Mouse (Mus musculus) lung, postnatal 0 days (tissue): ENCODE data around the gene Man1b1. TPM values are rescaled to one million over a fixed set of nuclear protein-coding genes. Genes with fewer than 3 reads are reported as not detected.
A peak's percentile ranks its signal among the peaks of the same experiment; 100 is the strongest.

ENCODE experiments used
- ATAC-seq: fragments of 200-750 bp; cut with Nextera tagmentation; 2 replicates; pipeline ENCODE4 v1.8.0; 2017; ENCODE audit warnings: moderate library complexity
- DNase-seq: peaks from one replicate; pipeline ENCODE4 v3.0.0-alpha.2; 2016; ENCODE audit warnings: low spot score
- H3K27ac ChIP-seq: fragments of 300-500 bp; sonication (generic); 2 replicates; pipeline ENCODE4 v1.5.1; 2014; ENCODE audit warnings: antibody characterized with exemption, mild to moderate bottlenecking, low read length, mixed read lengths
- H3K27me3 ChIP-seq: fragments of 300-500 bp; sonication (generic); replicated peaks from 2 replicates; pipeline ENCODE4 v1.6.1; 2014; ENCODE audit warnings: low read length, mixed read lengths; ENCODE audit not compliant: insufficient read depth
- H3K36me3 ChIP-seq: fragments of 300-500 bp; sonication (generic); 2 replicates; pipeline ENCODE4 v1.6.1; 2014; ENCODE audit warnings: low read length, mixed read lengths; ENCODE audit not compliant: insufficient read depth
- H3K4me1 ChIP-seq: fragments of 300-500 bp; sonication (generic); 2 replicates; pipeline ENCODE4 v1.6.1; 2014; ENCODE audit warnings: antibody characterized with exemption, low read depth, low read length, mixed read lengths; ENCODE audit not compliant: insufficient read depth
- H3K4me2 ChIP-seq: fragments of 300-500 bp; sonication (generic); replicated peaks from 2 replicates; pipeline ENCODE4 v1.6.1; 2014; ENCODE audit warnings: low read depth, mild to moderate bottlenecking, low read length, moderate library complexity, mixed read lengths
- H3K4me3 ChIP-seq: fragments of 300-500 bp; sonication (generic); 2 replicates; pipeline ENCODE4 v1.5.1; 2014; ENCODE audit warnings: low read depth, low read length
- H3K9ac ChIP-seq: fragments of 300-500 bp; sonication (generic); replicated peaks from 2 replicates; pipeline ENCODE4 v1.6.1; 2014; ENCODE audit warnings: low read depth, mild to moderate bottlenecking
- H3K9me3 ChIP-seq: fragments of 300-500 bp; sonication (generic); 2 replicates; pipeline ENCODE4 v1.6.1; 2016; ENCODE audit warnings: low read length, mixed read lengths
- CTCF ChIP-seq: IDR thresholded peaks from 2 replicates; pipeline ENCODE4 v1.5.1; 2016; ENCODE audit warnings: antibody characterized with exemption, mild to moderate bottlenecking
- EP300 ChIP-seq: IDR thresholded peaks from 2 replicates; pipeline ENCODE4 v1.6.1; 2016; ENCODE audit warnings: antibody characterized with exemption, mild to moderate bottlenecking, control low read depth
- WGBS: fragments of 180-500 bp; shearing (Covaris S2); extraction: QIAGEN DNeasy Blood & Tissue Kit; methylation state at CpG from one replicate; pipeline ENCODE4 v1.1.7; 2014; 5-methylcytosine and 5-hydroxymethylcytosine counted together
- polyA plus RNA-seq: library from polyadenylated mRNA; unstranded; fragments of >200 nt; fragmentation: Nextera tagmentation; extraction: Ambion mirVana; gene quantifications from 2 replicates; pipeline ENCODE4 v1.2.1, GENCODE M21; 2015

Gene Man1b1
- polyA plus RNA-seq, 1 experiment from 2014 or later, result 36.8 TPM

- Histone ChIP-seq H3K9me3 (no peaks in the 10 kb centered on the region), H3K27me3 (no peaks in the 10 kb centered on the region), H3K4me1 (peaks cover 8% of the 10 kb centered on the region), H3K36me3 (peaks cover 12% of the 10 kb centered on the region), H3K27ac (0 out of 2 replicates have a peak overlapping the region, but pooled peaks have one; percentile 73), H3K4me3 (peak overlapping the region; percentile 94; the same call in 1 of the 2 replicates), H3K4me2 (peak overlapping the region; percentile 91), H3K9ac (peak overlapping the region; percentile 84)
- TF ChIP-seq CTCF (no peak), EP300 (no peak)
- WGBS, result 83% methylated on average over 2 of the region's 2 CpGs
- DNase-seq, result no peak
- ATAC-seq, result no peak
Observed at GRCm38 (mm10) chr2:25333569-25333968, 1.4 kb downstream of the Man1b1 start.

- 84% methylated on average over 6 of the region's 6 CpGs for WGBS
- no peak overlapping the region for H3K9ac ChIP-seq
- TF ChIP-seq CTCF (no peak), EP300 (no peak)
- H3K4me1 ChIP-seq, result peaks cover 4% of the 10 kb centered on the region
- no peaks in the 10 kb centered on the region for H3K9me3 ChIP-seq
- DNase-seq (no peak), ATAC-seq (no peak)
- no peak overlapping the region for H3K4me2 ChIP-seq
- no peak overlapping the region for H3K27ac ChIP-seq
- H3K36me3 ChIP-seq, result peaks cover 19% of the 10 kb centered on the region
- H3K4me3 ChIP-seq, result no peak overlapping the region
- H3K27me3 ChIP-seq, result no peaks in the 10 kb centered on the region
Observed at GRCm38 (mm10) chr2:25338303-25338702, 6.2 kb downstream of the Man1b1 start.

DNA sequence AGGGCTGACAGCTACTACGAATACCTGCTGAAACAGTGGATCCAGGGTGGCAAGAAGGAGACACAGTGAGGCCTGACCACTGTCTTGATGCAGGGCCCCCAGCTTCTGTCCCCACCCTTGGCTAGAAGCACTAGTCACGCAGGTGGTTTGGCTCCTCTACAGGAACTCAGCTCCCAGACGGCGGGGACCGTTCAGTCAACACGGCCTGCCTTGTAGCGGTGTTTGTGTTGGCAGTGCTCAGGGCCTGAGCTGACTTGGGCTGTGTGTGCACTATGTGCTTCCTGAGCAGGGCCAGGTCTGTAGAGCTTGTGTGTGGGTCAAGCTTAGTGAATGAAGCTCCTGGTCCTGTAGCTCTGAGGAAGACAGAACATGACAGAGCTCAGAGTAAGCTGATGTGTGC, 16.0 kb downstream of the Man1b1 start:
- Histone ChIP-seq H3K4me1 (no peaks in the 10 kb centered on the region), H3K27ac (no peak overlapping the region), H3K36me3 (peaks cover 50% of the 10 kb centered on the region), H3K9ac (no peak overlapping the region), H3K4me3 (no peak overlapping the region), H3K4me2 (no peak overlapping the region), H3K27me3 (no peaks in the 10 kb centered on the region), H3K9me3 (no peaks in the 10 kb centered on the region)
- DNase-seq (no peak), ATAC-seq (no peak)
- TF ChIP-seq CTCF (no peak), EP300 (no peak)
- WGBS, result 85% methylated on average over 7 of the region's 7 CpGs

- Histone ChIP-seq H3K36me3 (peaks cover 38% of the 10 kb centered on the region), H3K9me3 (no peaks in the 10 kb centered on the region), H3K4me3 (no peak overlapping the region), H3K4me1 (no peaks in the 10 kb centered on the region), H3K27me3 (no peaks in the 10 kb centered on the region), H3K9ac (no peak overlapping the region), H3K4me2 (no peak overlapping the region), H3K27ac (no peak overlapping the region)
- TF ChIP-seq CTCF (no peak), EP300 (no peak)
- WGBS, result 92% methylated on average over 4 of the region's 4 CpGs
- ATAC-seq (no peak), DNase-seq (no peak)
Observed at GRCm38 (mm10) chr2:25349499-25349898, 17.4 kb downstream of the Man1b1 start.

DNA sequence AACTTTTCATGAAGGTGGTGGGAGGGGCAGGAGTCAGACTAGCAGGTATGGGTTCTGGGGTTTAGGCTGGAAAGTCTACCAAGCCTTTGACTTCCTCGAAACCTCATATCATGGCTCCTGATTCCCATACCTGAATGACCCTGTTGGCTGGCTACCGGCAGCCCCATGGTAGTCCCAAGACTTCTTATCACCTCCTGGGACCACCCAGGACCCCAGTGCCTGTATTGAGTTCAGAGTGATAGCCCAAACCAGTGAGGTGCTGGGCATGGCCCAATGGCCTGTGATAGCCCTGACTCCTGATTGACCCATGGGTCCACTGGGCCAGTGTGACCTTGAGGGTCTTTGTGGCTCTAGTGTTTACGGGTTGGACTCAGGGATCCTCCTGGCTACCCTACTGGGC, 18.6 kb downstream of the Man1b1 start:
- 97% methylated on average over 3 of the region's 3 CpGs for WGBS
- Histone ChIP-seq H3K4me2 (no peak overlapping the region), H3K4me1 (peaks cover under 1% of the 10 kb centered on the region; the same call in 1 of the 2 replicates), H3K27me3 (no peaks in the 10 kb centered on the region), H3K9me3 (no peaks in the 10 kb centered on the region), H3K4me3 (no peak overlapping the region), H3K9ac (no peak overlapping the region), H3K27ac (no peak overlapping the region), H3K36me3 (peaks cover 35% of the 10 kb centered on the region)
- TF ChIP-seq EP300 (no peak), CTCF (no peak)
- DNase-seq (no peak), ATAC-seq (no peak)

DNA sequence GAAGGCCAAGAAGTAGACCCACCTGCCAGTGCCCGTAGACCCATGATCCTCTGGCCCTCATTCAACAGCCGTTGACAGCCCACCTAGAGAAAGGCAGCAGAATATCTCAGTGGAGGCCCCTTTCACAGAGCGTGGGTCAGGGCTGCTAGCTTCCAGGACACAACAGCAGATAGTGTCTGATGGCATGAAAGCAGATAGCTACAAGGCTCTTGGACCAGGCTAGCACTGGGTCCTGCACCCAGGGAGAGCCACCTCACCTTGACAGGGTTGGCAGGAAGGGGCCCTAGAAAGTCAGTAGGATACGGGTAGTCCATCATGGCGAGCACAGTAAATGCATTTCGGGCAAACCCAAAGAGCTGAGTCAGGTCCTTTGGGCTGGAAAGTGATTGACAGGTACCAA, 22.1 kb downstream of the Man1b1 start:
- Histone ChIP-seq H3K4me3 (no peak overlapping the region), H3K27ac (no peak overlapping the region), H3K4me1 (peaks cover 8% of the 10 kb centered on the region; the same call in 1 of the 2 replicates), H3K9me3 (no peaks in the 10 kb centered on the region), H3K9ac (no peak overlapping the region), H3K4me2 (no peak overlapping the region), H3K27me3 (no peaks in the 10 kb centered on the region), H3K36me3 (peaks cover 24% of the 10 kb centered on the region)
- TF ChIP-seq CTCF, result no peak
- TF ChIP-seq EP300, result no peak
- ATAC-seq (no peak), DNase-seq (no peak)
- WGBS, result 80% methylated on average over 6 of the region's 6 CpGs
